Mouse (Mus musculus) kidney, postnatal 4 days (tissue): ENCODE data around the gene Babam2.
"Not testable (repeated sequence)": the region's sequence is repeated elsewhere in the genome, so short reads cannot be mapped to it uniquely, and the experiment has no call there.

Source experiments
- DNase-seq, 2 experiments: peaks; one replicate each; pipeline ENCODE4 v3.0.0; 2021; ENCODE audit warnings: mixed read lengths in 2 of 2

Babam2 gene

DNA sequence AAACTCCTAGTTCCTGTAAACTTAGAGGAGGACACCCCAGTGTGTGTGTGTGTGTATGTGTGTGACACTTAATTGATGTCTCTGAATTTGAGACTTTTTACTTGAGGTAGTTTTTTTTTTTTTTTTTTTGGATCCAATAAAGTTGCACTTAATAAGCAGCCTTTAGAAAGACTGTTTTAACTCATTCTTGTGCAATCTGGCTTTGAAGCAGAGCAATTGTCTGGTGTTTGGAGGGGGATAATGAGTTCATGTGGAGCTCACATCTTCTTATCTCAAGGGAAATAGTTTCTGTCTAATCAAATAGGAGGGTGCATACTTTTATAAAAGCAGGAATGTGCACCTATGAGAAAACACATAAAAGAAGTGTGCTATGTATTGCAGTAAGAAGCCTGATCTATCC is 142.5 kb downstream of the Babam2 start:
- DNase-seq = no peak

DNA sequence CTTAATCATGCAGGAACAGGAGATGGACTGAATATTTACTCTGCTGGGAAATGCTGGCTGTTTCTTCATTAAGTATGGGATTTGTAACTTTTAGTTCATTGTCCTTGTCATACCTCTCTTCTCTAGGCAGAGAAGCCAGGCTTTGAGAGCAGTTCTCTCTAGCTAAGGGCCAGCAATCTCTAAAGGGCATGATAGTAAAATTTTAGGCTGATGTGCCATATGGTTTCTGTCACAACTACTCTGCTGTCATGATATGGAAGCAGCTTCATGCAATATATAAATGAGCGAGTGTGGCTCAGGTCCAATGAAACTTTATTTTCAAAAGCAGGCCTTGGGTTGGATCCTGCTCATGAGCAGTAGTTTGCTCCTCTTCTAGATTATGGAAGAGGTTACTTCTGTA is 142.9 kb downstream of the Babam2 start:
- no peak for DNase-seq

DNA sequence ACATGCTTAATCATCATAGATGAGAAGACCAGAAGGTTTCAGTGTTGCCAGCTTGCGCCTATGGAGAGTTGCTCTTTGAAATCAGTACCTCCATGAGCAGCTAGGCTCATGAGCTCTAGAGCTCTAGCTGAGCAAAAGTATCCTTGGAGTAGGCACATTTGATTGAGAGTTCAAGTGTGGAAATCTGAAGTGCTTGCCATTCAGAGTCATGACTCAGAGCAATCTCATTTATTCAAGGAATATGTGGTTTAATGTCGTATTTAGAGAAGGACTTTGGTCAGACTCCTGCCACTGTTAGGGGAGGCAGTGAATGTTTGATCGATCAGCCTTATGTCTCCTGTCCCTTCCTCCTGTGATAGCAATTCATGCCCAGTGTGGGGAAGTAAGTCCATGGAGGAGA is 147.4 kb downstream of the Babam2 start:
- DNase-seq = no peak

DNA sequence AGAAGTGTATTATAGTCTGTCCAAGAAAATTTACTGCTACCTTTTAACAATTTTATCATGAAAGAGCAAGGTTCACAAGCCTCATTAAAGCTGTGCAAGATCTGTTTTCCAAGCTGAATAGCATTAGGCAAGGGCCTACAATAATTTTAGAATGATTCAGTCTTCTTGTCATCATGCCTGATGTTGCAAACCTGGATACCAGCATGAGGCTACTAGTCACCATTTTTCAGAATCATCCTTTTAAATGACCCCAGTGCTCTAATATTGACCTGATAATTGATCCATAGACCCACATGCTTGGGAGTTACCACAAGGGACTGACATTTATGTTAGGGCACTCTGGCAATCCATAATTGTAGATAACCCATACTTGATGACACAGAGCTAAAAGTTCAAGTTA is 149.5 kb downstream of the Babam2 start:
- no peak for DNase-seq

DNA sequence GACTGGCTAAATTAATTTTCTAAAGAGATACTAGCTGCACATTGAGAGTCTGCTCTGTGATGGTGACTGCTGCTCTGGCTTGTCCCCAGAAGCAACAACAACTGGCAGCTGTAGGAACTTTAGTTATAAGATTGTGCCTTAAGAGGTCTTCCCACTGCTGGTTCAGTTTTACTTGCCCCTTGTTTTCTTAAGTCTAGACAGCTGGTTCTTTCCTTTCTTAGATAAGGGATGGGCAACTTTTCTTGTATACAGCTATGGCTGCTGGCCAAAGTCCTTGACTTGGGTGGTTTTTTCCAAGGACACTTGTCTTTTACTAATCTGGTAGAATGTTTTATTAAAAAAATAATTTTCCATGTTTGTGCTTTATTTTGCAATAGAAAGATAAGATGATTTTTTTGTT is 151.5 kb downstream of the Babam2 start:
- no peak for DNase-seq

DNA sequence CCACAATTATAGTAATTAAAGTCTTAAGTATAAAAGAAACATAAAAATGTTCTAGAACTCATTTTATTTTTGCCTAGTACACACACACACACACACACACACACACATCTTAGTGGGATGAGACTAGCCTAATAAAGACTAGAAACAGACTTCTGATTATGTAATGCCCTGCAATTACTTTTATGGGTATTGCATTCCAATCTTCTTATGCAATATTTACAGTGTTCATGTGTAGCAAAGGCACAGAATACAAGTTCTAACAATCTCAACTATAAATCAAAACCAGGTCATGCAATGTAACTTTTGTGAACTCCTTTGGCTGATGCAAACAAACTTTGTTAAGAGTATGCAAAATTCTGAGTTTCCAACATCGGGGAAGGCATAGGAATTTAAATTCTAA is 155.3 kb downstream of the Babam2 start:
- DNase-seq = no peak

DNA sequence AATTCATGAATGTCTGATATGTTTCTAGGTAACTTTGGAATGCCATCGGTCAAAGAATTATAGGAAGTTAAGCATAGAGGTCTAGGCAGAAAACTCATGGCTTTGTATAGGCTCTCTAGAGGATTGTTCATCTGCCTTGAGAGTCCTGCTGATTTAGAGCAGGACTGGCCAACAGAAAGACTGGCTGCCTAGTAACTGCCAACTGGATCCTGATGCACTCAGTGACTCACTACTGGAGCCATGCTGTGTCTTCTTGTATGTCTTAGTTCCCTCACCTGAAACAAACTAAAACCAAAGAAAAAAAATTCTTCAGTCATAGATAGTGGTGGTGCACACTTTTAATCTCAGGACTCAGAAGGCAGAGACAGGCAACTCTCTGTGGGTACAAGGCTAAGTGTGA is 156.3 kb downstream of the Babam2 start:
- DNase-seq = no peak

DNA sequence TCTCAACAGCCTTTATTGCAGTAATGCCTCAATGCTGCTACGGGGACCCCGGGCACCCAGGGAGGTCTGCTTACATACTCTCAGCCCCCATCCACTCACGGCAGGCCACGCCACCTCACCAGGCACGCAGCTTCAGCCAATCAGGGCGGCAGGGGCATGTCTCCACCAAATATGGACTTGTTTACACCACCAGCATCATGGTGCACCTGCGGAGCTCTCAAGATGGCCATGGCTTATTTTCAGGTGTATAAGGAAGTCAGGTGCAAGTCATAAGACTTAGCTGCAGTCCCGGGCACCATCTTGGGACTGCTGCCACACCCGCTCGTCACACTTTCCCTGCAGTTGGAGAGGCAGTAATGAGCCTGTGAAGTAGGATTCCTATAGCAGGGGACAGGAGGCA is 161.4 kb downstream of the Babam2 start:
- DNase-seq = not testable (repeated sequence)

DNA sequence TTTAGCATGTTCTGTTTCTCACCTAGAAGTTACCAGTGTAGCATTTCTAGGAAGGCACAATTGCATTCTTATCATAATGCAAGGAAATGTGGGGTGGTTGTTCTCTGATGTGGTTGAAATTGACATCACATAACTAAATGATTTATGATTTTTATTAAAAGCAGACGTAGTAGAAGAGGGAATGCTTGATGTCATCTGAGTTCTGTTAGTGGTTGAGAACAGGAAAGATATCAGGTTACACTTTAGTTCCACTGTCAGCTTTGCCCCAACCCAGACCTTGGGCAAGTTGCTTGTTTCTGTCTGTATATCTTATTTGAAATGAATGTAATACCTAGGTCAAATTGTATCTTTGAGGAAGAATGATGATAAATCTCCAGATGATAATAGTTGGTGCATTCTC is 162.9 kb downstream of the Babam2 start:
- no peak for DNase-seq

DNA sequence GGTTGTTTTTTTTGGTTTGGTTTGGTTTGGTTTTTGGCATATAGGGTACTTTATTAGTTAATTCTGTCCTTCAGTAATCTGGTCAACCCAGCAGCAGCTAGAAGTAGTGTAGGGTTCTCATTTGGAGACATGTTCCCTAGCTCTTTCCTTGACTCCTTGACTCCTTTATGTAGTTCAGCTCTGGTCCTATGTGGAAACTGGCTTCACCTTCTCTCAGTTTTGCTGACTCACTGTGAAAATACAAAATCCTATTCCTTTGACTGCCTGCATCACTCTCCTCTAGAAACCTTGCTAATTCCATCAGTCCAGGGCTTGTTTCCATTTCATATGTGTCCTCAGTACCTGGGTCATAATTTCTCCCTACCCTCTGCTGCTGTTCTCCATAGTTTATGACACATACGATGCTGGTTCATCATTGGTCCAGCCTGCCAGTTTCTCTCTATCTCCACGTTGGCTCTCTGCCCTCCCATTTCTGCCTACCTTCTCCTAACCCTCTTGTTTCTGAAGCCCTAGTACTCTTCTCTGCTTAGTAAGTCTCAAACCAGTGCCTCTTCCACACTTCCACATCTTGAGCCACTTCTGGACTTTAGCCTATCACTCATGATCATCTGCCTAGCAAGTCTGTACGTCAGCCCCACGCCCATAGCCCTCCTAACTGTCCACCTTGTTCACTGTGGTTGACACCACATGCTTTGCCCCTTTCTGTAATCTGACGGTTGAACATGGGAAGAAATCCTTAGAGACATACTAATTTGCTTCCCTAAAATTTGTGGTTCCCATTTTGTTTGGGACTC is 163.5 kb downstream of the Babam2 start:
- no peak for DNase-seq

DNA sequence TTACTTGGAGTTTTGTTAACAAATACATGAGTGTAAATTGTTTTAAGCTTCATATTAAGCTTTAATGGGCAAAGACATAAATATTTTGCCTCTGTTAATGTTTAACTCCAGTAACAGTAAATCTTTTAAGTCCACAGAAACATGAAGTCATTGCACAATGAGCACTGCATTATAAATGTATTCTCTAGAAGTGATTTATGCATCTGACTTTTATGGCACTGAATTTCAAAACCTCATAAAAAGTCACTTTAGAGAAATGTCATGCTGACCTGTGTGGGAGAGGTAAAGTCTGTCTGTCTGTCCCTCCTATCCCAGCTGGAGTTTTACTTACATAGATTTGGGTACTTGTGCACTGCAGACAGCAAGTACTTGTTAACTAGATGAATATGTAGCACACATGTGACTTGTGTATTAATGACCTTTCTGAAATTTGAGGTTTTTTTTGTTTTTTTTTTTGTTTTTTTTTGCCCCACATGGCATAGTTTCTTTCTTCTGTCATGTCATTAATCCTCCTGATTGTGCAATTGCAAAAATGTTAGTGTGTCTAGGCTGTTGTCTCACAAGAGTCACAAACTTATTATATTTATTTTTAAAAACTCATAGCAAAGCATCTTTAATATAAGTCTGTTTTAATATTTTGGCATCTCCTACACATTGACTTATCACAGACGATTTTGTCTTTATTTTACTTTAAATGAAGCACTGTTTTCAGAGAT is 165.4 kb downstream of the Babam2 start:
- no peak for DNase-seq

DNA sequence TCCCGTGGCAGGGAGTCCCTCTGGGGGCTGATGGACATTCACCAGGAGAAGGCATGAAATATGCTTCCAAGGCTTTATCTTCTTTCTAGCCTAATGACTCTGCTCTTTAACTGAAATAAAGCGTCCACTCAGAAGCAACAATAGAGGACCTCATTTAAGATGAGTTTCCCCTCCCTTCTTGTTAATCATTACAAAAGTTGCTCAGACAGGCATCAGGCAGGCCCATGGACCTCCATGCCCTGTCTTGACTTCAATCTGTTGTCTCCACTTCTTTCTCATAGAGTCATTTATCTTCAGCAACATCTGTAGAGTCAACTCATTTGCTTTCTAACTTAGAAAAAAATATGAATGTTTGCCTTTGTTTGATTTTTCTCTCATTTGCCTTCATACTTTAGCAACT is 166.6 kb downstream of the Babam2 start:
- no peak for DNase-seq

DNA sequence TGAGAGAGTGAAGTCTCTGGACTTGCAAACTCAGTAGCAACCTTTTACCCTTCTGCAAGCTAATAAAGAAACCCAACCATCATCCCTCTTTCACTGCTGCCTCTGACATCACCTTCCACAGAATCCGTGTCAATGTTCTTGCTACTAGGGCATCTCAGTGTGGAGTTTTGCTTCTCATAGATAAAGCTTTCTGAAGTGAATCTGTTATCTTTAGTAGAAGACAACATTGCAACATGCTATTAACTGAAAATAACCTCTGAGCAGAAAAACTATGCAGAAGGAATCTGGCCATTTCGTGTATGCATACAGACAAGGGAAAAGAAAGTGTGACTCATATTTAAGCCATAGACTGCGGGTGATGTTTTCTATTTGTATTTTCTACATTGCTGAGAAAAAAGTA is 168.6 kb downstream of the Babam2 start:
- DNase-seq = no peak

DNA sequence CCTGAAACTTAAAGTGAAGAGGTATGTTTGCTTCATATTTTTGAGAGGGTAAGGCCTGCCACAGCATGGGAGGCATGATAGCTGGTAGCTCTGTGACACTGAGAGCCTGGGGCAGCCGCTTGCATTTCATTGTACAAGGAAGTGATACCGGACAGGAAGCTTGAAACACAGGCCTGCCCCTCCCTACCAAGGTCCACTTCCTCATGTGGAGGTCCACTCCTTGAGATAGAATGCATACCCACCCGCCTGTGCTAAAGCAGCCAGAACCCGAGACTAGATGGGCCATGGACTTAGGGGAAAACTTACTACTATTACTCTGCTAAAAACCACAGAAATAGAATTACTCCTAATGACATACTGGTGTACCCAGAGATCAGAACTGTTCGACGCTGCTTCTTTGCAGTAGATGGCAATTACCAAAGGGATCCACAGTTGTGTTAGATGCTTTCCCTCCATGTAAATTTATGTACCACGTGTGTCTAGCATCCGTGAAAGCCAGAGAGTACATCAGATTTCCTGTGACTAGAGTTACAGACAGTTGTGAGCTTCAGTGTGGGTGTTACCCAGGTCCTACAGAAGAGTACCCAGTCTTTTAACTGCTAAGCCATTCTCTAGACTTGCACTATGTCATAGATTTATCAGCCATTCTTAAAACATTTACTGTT is 173.5 kb downstream of the Babam2 start:
- peak; percentile 15 to 41 for DNase-seq

DNA sequence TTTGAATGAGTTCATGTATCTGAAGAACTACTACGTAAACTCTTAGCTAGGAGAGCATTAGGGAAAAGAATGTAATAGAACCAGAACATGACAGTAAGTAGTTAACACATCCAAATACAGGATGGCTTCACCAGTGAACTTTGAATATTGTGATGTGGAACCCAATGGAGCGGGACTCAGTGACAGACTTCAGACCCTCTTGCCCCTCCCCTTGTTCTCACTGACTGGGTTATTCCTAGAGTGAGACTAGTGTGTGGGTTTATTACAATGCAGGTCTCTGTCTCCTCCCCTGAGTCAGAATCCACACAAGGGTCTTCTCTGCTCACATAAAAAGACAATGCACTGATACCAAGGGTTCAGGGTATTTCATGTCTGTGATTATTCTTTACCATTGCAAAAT is 175.8 kb downstream of the Babam2 start:
- no peak for DNase-seq

DNA sequence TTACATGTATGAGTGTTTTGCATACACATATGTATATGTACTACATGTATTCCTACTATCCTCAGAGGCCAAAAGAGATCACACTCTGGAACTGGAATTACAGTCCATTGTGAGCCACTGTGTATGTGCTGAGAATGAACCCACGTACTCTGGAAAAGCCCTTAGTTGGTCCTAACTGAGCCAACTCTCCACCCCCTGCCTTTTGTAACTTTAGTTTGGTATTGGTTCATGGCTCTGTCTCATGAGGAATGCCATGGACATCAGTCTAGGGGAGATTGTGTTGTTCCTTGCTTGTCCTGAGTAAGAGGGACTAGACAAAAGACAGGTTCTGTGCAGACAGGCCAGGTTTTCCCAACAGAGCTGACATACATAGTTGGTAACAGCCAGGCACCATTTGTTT is 177.1 kb downstream of the Babam2 start:
- no peak for DNase-seq

DNA sequence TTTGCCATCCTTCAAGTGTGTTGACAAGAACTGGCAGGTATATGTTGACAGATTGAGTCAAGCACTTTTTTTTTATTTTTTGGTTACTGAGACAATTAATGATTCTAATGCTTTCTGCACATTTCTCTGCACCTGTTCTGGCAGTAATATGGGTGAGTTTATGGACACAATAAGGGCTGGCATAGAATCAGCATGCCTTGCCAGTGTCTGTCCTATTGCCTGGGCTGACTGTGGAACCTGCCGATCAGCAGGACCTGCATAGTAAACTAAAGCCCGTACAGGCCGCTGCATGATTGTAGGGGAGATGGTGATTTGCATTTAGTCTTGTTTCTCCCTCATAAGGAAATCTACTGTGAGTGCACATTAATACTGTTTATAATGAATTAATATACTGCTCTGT is 178.0 kb downstream of the Babam2 start:
- DNase-seq = no peak

DNA sequence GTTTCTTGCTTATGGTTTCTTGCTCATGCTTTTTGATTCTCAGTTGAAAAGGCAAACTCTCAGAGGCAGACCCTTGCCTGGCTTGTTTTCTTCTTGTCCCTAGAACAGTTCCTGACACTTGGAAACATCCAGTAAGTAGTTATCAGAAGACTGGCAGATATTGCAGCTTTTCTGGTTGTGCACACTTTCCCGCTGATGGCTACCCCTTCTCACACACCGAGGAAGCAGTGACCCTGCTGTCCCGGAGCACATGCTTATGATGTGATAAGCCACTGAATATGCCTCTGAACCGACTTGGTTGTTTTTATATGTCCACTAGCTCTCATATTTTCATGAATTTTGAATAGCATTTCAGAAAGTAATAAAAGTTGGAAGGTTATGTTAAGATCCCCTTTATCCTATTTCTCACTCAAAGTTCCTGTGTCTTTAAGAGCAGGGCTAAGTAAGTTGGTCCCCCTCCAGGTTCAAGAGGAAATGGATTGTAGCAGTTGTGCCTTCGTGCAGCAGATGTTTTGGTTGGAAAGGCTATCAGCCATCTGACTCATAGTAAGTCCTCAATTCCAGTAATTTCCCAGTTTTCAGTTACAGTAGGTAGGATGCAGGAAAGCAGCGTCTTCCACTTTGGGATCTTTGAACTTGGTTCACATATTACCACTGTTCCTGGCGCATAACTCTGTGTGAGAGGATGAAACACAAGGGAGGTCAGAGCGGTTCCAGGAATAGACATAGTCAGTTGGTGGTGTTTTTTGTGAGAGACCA is 178.9 kb downstream of the Babam2 start:
- DNase-seq = peak in 1 of 2 experiments; percentile 13

DNA sequence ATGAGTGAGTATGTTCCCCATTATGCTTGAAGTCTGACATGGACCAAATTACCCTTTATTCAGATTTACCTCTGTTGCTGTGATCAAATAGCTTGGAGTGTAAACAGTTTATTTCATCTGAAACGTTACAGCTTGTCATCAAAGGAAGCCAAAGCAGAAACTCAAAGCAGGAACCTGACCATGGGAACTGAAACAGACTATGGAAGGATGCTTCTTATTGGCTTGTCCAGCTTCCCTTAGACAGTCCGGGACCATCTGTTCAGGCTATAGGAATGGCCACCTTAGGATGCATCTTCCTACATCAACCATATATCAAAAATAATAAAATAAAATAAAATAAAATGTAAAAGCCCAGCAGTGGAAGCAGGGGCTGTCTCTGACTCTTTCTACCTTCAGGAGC is 183.0 kb downstream of the Babam2 start:
- DNase-seq = no peak

DNA sequence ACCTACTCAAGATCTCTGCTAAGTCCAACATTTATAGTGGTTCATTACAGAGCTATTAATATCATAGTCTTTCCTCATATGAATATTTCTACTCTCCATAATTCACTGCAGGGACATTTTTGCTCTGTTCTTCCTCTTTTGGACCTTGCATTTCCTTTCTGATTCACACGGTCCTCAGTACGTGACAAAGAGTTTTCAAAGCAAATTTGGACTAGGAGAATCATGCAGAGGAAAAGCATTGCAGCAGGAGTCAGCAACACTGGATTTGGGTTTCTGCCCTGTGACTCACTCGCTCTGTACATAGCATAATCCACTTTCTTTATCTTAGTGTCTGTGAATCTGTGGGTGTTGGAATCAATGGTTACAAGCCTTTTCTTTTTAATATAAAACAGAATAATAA is 184.8 kb downstream of the Babam2 start:
- no peak for DNase-seq

DNA sequence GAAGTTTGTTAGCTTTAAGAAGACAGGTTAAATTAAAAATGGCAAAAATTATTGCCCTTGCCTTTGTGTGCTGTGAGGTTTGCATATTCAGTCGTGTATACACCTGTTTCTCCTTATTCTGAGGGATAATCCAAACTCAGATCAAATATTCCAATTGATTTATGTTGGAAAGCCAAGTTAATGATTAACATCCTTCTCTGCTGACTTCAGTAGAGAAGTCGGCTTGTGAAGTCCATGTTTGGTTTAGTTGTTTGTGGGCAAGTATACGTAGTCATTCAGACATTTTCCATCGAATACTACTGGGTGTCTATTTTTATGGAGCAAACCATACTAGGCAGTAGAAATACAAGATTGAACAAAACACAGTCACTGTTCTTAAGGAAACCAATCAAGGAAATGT is 187.5 kb downstream of the Babam2 start:
- no peak for DNase-seq

DNA sequence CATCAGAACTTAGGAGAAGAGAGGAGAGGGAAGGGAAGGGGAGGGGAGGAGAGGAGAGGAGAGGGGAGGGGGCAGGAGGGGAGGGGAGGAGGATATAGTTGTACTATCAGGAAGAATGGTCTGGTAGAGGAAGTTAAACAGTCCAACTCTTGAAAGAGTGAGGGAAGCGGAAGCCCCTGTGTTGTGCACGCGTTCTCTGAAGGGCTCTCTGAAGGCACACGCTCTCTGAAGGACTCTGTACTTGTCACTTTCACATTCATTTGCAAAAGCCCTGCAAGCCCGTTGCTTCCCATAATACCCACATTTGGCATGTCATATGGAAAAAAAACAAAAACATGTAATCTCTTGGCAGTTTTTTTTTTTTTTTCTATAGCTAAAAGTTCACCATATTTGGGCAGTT is 190.1 kb downstream of the Babam2 start:
- no peak for DNase-seq

DNA sequence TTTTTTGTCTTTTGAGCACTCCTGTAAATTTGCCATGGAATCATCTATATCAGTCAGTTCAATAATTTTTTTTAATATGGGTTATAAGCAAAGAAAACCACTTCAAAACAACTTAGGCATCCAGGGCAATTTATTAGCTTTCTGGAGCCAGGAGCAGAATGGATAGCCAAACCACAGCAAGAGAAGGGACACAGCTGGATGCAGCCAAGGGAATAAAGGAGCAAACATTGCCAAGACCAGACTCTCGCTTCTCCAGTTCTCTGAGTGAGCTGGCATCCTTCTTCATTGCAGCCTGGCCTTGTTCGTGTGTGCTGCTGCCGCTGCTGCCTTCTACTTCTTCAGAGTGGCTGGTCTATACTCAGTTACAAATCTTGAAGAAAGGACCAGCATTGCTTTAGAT is 190.9 kb downstream of the Babam2 start:
- DNase-seq = peak; percentile 47 to 51
